Mouse (Mus musculus): ENCODE results near the gene Zbtb16. TPM values are rescaled to one million over a fixed set of nuclear protein-coding genes. Genes with fewer than 3 reads are reported as not detected.

Gene Zbtb16
- total and polyA plus RNA-seq, 2 experiments, result 7.2 to 24.2 TPM

GRCm38 (mm10) chr9:48661225-48662023 lies 174.6 kb downstream of the Zbtb16 start:
- no peak overlapping the region for H3K9ac ChIP-seq (ENCODE audit: low read depth, low read length)
- H3K36me3 ChIP-seq (ENCODE audit: control insufficient read depth, insufficient read depth, low read length), result peaks cover 27% of the 10 kb centered on the region
- H3K27ac ChIP-seq (replicated peaks; ENCODE audit: insufficient read depth, low read depth, low read length), result no peak overlapping the region
- TF ChIP-seq POLR2A (IDR thresholded peaks at IDR 0.05; ENCODE audit: extremely low read depth, insufficient read depth, low read length) (no peak), CTCF (IDR thresholded peaks at IDR 0.05; ENCODE audit: low read depth, low read length) (no peak)
- H3K4me3 ChIP-seq (ENCODE audit: insufficient read depth, low read depth, low read length), result no peak overlapping the region
- H3K4me1 ChIP-seq (ENCODE audit: control insufficient read depth, insufficient read depth, low read length), result no peaks in the 10 kb centered on the region
- 90% methylated on average over 9 of the region's 9 CpGs for WGBS
- H3K79me2 ChIP-seq (ENCODE audit: control insufficient read depth, insufficient read depth, low read length), result no peaks in the 10 kb centered on the region
- DNase-seq (ENCODE audit: extremely low read depth, low read depth, low spot score), result no peak
- no peaks in the 10 kb centered on the region for H3K27me3 ChIP-seq (ENCODE audit: control insufficient read depth, insufficient read depth, low read length)

DNA sequence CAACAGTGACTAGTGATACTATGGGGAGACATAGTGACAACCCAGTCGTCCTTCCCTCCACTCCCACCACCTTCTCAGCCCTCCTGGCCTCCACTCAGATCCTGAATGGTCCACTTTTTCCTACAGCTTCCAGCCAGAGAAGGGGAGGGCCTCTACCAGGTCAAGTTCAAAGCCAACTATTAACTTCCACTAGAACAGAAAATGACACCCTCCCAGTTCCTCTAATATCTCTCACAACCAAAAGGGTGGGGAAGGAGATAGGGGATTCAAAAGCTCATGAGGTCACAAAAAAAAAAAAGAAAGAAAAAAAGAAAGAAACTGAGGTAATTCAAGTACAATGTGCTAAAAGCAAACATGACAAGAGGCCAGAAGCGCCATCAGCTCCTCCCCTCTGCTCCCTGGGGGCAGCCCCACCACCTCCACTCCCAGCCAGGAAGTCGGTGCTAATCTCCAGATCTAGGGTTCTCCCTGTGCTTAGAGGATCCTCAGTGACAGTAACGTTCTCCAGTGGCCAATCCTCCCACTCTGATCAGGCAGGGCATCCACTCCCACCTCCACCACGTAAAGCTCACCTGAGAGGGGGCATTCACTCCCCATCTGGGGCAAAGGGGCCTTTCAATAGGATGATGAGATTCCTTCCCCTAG lies 180.4 kb downstream of the Zbtb16 start:
- no peak for TF ChIP-seq POLR2A (IDR thresholded peaks at IDR 0.05; ENCODE audit: extremely low read depth, insufficient read depth, low read length)
- TF ChIP-seq CTCF (IDR thresholded peaks at IDR 0.05; ENCODE audit: low read depth, low read length), result no peak
- WGBS, result 68% methylated on average over 5 of the region's 5 CpGs
- H3K4me1 ChIP-seq (ENCODE audit: control insufficient read depth, insufficient read depth, low read length), result no peaks in the 10 kb centered on the region
- no peak for DNase-seq (ENCODE audit: extremely low read depth, low read depth, low spot score)
- peaks cover 17% of the 10 kb centered on the region for H3K36me3 ChIP-seq (ENCODE audit: control insufficient read depth, insufficient read depth, low read length)
- H3K27me3 ChIP-seq (ENCODE audit: control insufficient read depth, insufficient read depth, low read length), result no peaks in the 10 kb centered on the region
- H3K79me2 ChIP-seq (ENCODE audit: control insufficient read depth, insufficient read depth, low read length), result no peaks in the 10 kb centered on the region
- no peak overlapping the region for H3K4me3 ChIP-seq (ENCODE audit: insufficient read depth, low read depth, low read length)
- no peak overlapping the region for H3K27ac ChIP-seq (replicated peaks; ENCODE audit: insufficient read depth, low read depth, low read length)
- H3K9ac ChIP-seq (ENCODE audit: low read depth, low read length), result no peak overlapping the region

DNA sequence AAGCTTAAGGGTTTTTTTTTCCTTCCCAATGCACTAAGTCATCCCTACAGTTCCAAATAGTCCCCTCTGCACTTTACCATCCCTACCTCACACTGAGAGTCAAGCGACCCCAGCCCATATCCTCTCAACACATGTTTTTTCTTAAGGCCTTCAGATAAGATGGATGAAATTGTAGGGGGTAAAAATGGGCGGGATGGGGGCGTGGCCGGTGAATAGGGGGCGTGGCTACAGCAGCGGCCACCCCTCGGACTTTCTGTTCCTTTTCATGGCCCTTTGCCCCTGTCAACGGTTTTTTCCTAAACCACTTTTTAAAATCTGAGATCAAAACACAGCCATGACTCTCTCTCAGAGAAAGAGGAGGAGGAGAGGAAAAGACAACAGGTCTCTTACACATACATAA lies 181.3 kb downstream of the Zbtb16 start:
- DNase-seq (ENCODE audit: extremely low read depth, low read depth, low spot score), result no peak

GRCm38 (mm10) chr9:48653399-48654070 lies 182.5 kb downstream of the Zbtb16 start:
- H3K27ac ChIP-seq (replicated peaks; ENCODE audit: insufficient read depth, low read depth, low read length), result no peak overlapping the region
- 76% methylated on average over 7 of the region's 7 CpGs for WGBS
- DNase-seq (ENCODE audit: extremely low read depth, low read depth, low spot score), result no peak
- TF ChIP-seq POLR2A (IDR thresholded peaks at IDR 0.05; ENCODE audit: extremely low read depth, insufficient read depth, low read length) (no peak), CTCF (IDR thresholded peaks at IDR 0.05; ENCODE audit: low read depth, low read length) (no peak)
- H3K9ac ChIP-seq (ENCODE audit: low read depth, low read length), result no peak overlapping the region
- H3K4me3 ChIP-seq (ENCODE audit: insufficient read depth, low read depth, low read length), result no peak overlapping the region
- peaks cover 9% of the 10 kb centered on the region; the same call in 1 of the 2 replicates for H3K4me1 ChIP-seq (ENCODE audit: control insufficient read depth, insufficient read depth, low read length)
- no peaks in the 10 kb centered on the region for H3K79me2 ChIP-seq (ENCODE audit: control insufficient read depth, insufficient read depth, low read length)
- H3K36me3 ChIP-seq (ENCODE audit: control insufficient read depth, insufficient read depth, low read length), result peaks cover 9% of the 10 kb centered on the region
- H3K27me3 ChIP-seq (ENCODE audit: control insufficient read depth, insufficient read depth, low read length), result no peaks in the 10 kb centered on the region

More for the DNA sequence above, 181.3 kb downstream of the Zbtb16 start:
- H3K27ac ChIP-seq (replicated peaks; ENCODE audit: insufficient read depth, low read depth, low read length), result no peak overlapping the region
- peaks cover 5% of the 10 kb centered on the region; the same call in 1 of the 2 replicates for H3K4me1 ChIP-seq (ENCODE audit: control insufficient read depth, insufficient read depth, low read length)
- TF ChIP-seq POLR2A (IDR thresholded peaks at IDR 0.05; ENCODE audit: extremely low read depth, insufficient read depth, low read length) (no peak), CTCF (IDR thresholded peaks at IDR 0.05; ENCODE audit: low read depth, low read length) (no peak)
- peaks cover 16% of the 10 kb centered on the region for H3K36me3 ChIP-seq (ENCODE audit: control insufficient read depth, insufficient read depth, low read length)
- no peaks in the 10 kb centered on the region for H3K79me2 ChIP-seq (ENCODE audit: control insufficient read depth, insufficient read depth, low read length)
- H3K4me3 ChIP-seq (ENCODE audit: insufficient read depth, low read depth, low read length), result no peak overlapping the region
- H3K27me3 ChIP-seq (ENCODE audit: control insufficient read depth, insufficient read depth, low read length), result no peaks in the 10 kb centered on the region
- H3K9ac ChIP-seq (ENCODE audit: low read depth, low read length), result no peak overlapping the region
- 41% methylated on average over 8 of the region's 8 CpGs for WGBS

GRCm38 (mm10) chr9:48652026-48652425 lies 184.0 kb downstream of the Zbtb16 start:
- H3K36me3 ChIP-seq (ENCODE audit: control insufficient read depth, insufficient read depth, low read length), result peaks cover 3% of the 10 kb centered on the region; the same call in 1 of the 2 replicates
- no peak for DNase-seq (ENCODE audit: extremely low read depth, low read depth, low spot score)
- no peak overlapping the region for H3K4me3 ChIP-seq (ENCODE audit: insufficient read depth, low read depth, low read length)
- peaks cover 9% of the 10 kb centered on the region; the same call in 1 of the 2 replicates for H3K4me1 ChIP-seq (ENCODE audit: control insufficient read depth, insufficient read depth, low read length)
- H3K9ac ChIP-seq (ENCODE audit: low read depth, low read length), result no peak overlapping the region
- no peak overlapping the region for H3K27ac ChIP-seq (replicated peaks; ENCODE audit: insufficient read depth, low read depth, low read length)
- WGBS, result 77% methylated on average over 4 of the region's 4 CpGs
- no peaks in the 10 kb centered on the region for H3K79me2 ChIP-seq (ENCODE audit: control insufficient read depth, insufficient read depth, low read length)
- TF ChIP-seq POLR2A (IDR thresholded peaks at IDR 0.05; ENCODE audit: extremely low read depth, insufficient read depth, low read length), result no peak
- TF ChIP-seq CTCF (IDR thresholded peaks at IDR 0.05; ENCODE audit: low read depth, low read length), result no peak
- no peaks in the 10 kb centered on the region for H3K27me3 ChIP-seq (ENCODE audit: control insufficient read depth, insufficient read depth, low read length)
